Mouse (Mus musculus) lung, postnatal 0 days (tissue): ENCODE measurements around the gene Eif1ad.

Experiments used
- CTCF ChIP-seq: IDR thresholded peaks from 2 replicates; pipeline ENCODE4 v1.5.1; 2016; ENCODE audit warnings: antibody characterized with exemption, mild to moderate bottlenecking
- EP300 ChIP-seq: IDR thresholded peaks from 2 replicates; pipeline ENCODE4 v1.6.1; 2016; ENCODE audit warnings: antibody characterized with exemption, mild to moderate bottlenecking, control low read depth

GRCm38 (mm10) chr19:5323801-5324200, 42.7 kb upstream of the Eif1ad start:
- TF ChIP-seq CTCF (no peak), EP300 (no peak)
